Mouse (Mus musculus): ENCODE measurements around the gene Fam53a. TPM values are rescaled to one million over a fixed set of nuclear protein-coding genes. Genes with fewer than 3 reads are reported as not detected.

Gene Fam53a
- polyA plus RNA-seq, 1 experiment from 2014 or later = 53.9 TPM

DNA sequence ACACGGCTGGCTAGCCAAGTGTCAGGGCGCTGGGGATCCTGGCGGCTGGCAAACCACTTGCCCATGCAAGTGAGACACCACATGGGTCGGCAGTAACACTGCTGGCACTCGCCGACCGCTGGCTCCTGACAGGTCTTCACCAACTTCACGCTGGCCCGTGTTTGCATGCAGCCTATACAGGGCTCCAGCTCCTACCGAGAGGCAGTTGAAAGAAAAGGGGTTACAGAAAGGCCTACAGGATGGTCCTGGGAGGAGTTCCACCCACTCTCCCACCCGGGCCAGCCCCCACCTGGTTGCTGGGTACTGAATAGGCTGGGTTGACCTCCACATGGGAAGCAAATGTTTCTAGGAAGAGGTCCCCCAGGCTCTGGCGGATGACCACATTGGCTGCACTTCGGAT lies 25.0 kb upstream of the Fam53a start:
- H3K36me3 ChIP-seq = peaks cover 24% of the 10 kb centered on the region
- no peaks in the 10 kb centered on the region for H3K9me3 ChIP-seq
- H3K4me1 ChIP-seq = peaks cover 30% of the 10 kb centered on the region
- 94% methylated on average over 13 of the region's 13 CpGs for WGBS
- ATAC-seq (ENCODE audit: insufficient read depth, low FRiP score, low read depth) = no peak
- H3K27me3 ChIP-seq (replicated peaks) = no peaks in the 10 kb centered on the region
- H3K27ac ChIP-seq = no peak overlapping the region
- no peak overlapping the region for H3K4me2 ChIP-seq
- H3K4me3 ChIP-seq (replicated peaks) = no peak overlapping the region
- no peak overlapping the region for H3K9ac ChIP-seq

DNA sequence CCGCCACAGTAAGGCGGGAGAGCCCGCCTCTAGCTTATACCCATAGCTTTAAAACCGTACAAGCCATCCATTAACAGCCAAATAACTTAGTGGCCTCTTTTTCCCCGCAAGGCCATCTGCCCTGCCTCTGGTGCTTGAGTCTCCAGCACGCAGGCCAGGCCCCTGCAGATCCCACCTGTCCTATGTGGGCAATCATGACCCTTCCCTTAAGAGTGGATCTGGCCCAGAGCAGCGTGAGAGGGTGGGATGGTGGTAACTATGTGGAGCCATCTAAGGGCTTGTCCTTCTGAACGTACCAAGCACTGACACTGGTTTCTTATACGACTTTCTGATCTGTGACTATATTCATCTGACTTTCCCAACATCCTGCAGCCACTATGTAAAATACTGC lies 23.3 kb upstream of the Fam53a start:
- Histone ChIP-seq H3K9me3 (no peaks in the 10 kb centered on the region), H3K4me2 (peak overlapping the region; percentile 56), H3K4me1 (peaks cover 27% of the 10 kb centered on the region), H3K4me3 (replicated peaks) (peak overlapping the region; percentile 77), H3K36me3 (peaks cover 33% of the 10 kb centered on the region), H3K9ac (no peak overlapping the region; the same call in 1 of the 2 replicates), H3K27me3 (replicated peaks) (no peaks in the 10 kb centered on the region), H3K27ac (peak overlapping the region; percentile 74)
- WGBS = 3% methylated on average over 9 of the region's 9 CpGs
- ATAC-seq (ENCODE audit: insufficient read depth, low FRiP score, low read depth) = no peak; the same call in 1 of the 2 replicates

DNA sequence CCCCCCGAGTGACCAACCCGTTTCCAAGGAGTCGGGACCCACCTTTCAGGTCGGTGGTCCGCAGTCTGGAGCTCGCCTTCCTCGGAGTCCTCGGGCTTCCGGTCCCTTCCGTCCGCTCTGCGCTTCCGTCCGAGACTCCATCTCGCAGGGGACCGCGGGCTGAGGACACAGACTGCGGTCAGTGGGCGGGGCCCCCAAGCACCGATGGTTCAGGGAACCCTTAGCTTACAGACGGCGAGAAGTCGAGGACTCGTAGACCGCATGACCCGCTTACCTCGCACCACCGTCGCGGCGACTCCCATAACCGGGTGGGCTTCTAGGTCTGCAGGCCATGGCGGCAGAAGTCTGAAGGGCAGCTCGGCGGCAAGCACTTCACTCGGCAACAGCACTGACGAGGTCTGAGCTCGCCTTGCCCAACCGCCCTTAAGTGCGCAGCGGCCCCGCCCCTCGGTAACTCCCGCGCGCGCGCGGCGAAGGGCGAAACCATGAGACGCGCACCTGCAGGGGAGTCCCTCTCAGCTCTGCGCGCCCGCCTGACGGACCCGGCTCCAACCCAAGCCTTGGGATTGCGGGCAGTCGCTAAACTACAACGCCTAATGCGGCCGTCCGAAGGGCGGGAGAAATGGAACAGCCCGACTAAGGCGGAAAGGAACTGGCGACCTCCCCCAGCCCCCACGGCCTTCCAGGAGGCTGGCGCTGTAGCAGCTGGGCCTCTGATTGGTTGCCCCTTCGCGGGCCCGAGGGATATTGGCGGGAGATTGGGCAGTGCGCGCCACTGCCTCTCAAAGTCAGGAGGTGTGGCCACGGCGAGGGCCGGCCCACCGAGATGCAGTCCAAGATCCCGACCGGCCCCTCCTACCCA lies 22.7 kb upstream of the Fam53a start, which contains the start of gene Slbp:
Slbp (minus strand) TSS at position 654 of the 862 bp plus-strand sequence.
- Histone ChIP-seq H3K27me3 (replicated peaks) (no peaks in the 10 kb centered on the region), H3K4me1 (peaks cover 27% of the 10 kb centered on the region), H3K9ac (peak within 1 kb of the TSS; percentile 52), H3K27ac (peak within 1 kb of the TSS; percentile 97), H3K4me3 (replicated peaks) (peak within 1 kb of the TSS; percentile 77), H3K4me2 (peak within 1 kb of the TSS; percentile 56), H3K9me3 (no peaks in the 10 kb centered on the region), H3K36me3 (peaks cover 39% of the 10 kb centered on the region)
- WGBS = under 1% methylated on average over 82 of the region's 82 CpGs
- peak; percentile 95 for ATAC-seq (ENCODE audit: insufficient read depth, low FRiP score, low read depth)

- Histone ChIP-seq H3K4me2 (peak overlapping the region; percentile 56), H3K36me3 (peaks cover 45% of the 10 kb centered on the region), H3K4me3 (replicated peaks) (peak overlapping the region; percentile 77), H3K27me3 (replicated peaks) (no peaks in the 10 kb centered on the region), H3K9ac (peak overlapping the region; percentile 52), H3K9me3 (no peaks in the 10 kb centered on the region), H3K27ac (peak overlapping the region; percentile 97), H3K4me1 (peaks cover 22% of the 10 kb centered on the region)
- under 1% methylated on average over 11 of the region's 11 CpGs for WGBS
- no peak for ATAC-seq (ENCODE audit: insufficient read depth, low FRiP score, low read depth)
These were observed 22.1 kb upstream of the Fam53a start for GRCm38 (mm10) chr5:33651541-33651920.

GRCm38 (mm10) chr5:33651017-33651416 lies 21.6 kb upstream of the Fam53a start:
- Histone ChIP-seq H3K4me3 (replicated peaks) (peak overlapping the region; percentile 77), H3K9ac (peak overlapping the region; percentile 52; the same call in 1 of the 2 replicates), H3K9me3 (no peaks in the 10 kb centered on the region), H3K4me2 (peak overlapping the region; percentile 56), H3K4me1 (peaks cover 20% of the 10 kb centered on the region), H3K36me3 (peaks cover 50% of the 10 kb centered on the region), H3K27ac (peak overlapping the region; percentile 97; the same call in 1 of the 2 replicates), H3K27me3 (replicated peaks) (no peaks in the 10 kb centered on the region)
- 12% methylated on average over 2 of the region's 2 CpGs for WGBS
- ATAC-seq (ENCODE audit: insufficient read depth, low FRiP score, low read depth) = no peak

GRCm38 (mm10) chr5:33640652-33641051 lies 11.2 kb upstream of the Fam53a start:
- no peak overlapping the region for H3K27ac ChIP-seq
- no peaks in the 10 kb centered on the region for H3K4me1 ChIP-seq
- H3K9ac ChIP-seq = no peak overlapping the region
- no peaks in the 10 kb centered on the region for H3K27me3 ChIP-seq (replicated peaks)
- no peak overlapping the region for H3K4me2 ChIP-seq
- no peak for ATAC-seq (ENCODE audit: insufficient read depth, low FRiP score, low read depth)
- 33% methylated on average over 3 of the region's 3 CpGs for WGBS
- no peaks in the 10 kb centered on the region for H3K9me3 ChIP-seq
- H3K4me3 ChIP-seq (replicated peaks) = no peak overlapping the region
- peaks cover 41% of the 10 kb centered on the region for H3K36me3 ChIP-seq

- Histone ChIP-seq H3K27me3 (replicated peaks) (no peaks in the 10 kb centered on the region), H3K4me3 (replicated peaks) (no peak overlapping the region), H3K36me3 (peaks cover 34% of the 10 kb centered on the region), H3K9ac (no peak overlapping the region), H3K4me2 (no peak overlapping the region), H3K9me3 (no peaks in the 10 kb centered on the region), H3K27ac (no peak overlapping the region), H3K4me1 (no peaks in the 10 kb centered on the region)
- 51% methylated on average over 4 of the region's 4 CpGs for WGBS
- no peak for ATAC-seq (ENCODE audit: insufficient read depth, low FRiP score, low read depth)
These were observed 9.4 kb upstream of the Fam53a start for GRCm38 (mm10) chr5:33638826-33639225.

GRCm38 (mm10) chr5:33637606-33638350 lies 8.3 kb upstream of the Fam53a start:
- H3K9ac ChIP-seq = no peak overlapping the region
- H3K4me2 ChIP-seq = no peak overlapping the region
- ATAC-seq (ENCODE audit: insufficient read depth, low FRiP score, low read depth) = no peak
- WGBS = 77% methylated on average over 3 of the region's 3 CpGs
- no peaks in the 10 kb centered on the region for H3K27me3 ChIP-seq (replicated peaks)
- no peak overlapping the region for H3K27ac ChIP-seq
- peaks cover 25% of the 10 kb centered on the region for H3K36me3 ChIP-seq
- no peak overlapping the region for H3K4me3 ChIP-seq (replicated peaks)
- no peaks in the 10 kb centered on the region for H3K9me3 ChIP-seq
- no peaks in the 10 kb centered on the region for H3K4me1 ChIP-seq

GRCm38 (mm10) chr5:33635361-33635760 lies 5.9 kb upstream of the Fam53a start:
- ATAC-seq (ENCODE audit: insufficient read depth, low FRiP score, low read depth) = no peak
- no peak overlapping the region for H3K4me2 ChIP-seq
- 84% methylated on average over 3 of the region's 3 CpGs for WGBS
- H3K36me3 ChIP-seq = peaks cover 16% of the 10 kb centered on the region
- H3K9me3 ChIP-seq = no peaks in the 10 kb centered on the region
- H3K9ac ChIP-seq = no peak overlapping the region
- H3K27me3 ChIP-seq (replicated peaks) = no peaks in the 10 kb centered on the region
- H3K4me3 ChIP-seq (replicated peaks) = no peak overlapping the region
- H3K27ac ChIP-seq = no peak overlapping the region
- 0 out of 2 replicates have a peak, but pooled peaks cover 3% of the 10 kb centered on the region for H3K4me1 ChIP-seq

GRCm38 (mm10) chr5:33632526-33632925 lies 3.1 kb upstream of the Fam53a start:
- WGBS = 91% methylated on average over 1 of the region's 1 CpGs
- peaks cover 6% of the 10 kb centered on the region for H3K36me3 ChIP-seq
- no peak for ATAC-seq (ENCODE audit: insufficient read depth, low FRiP score, low read depth)

GRCm38 (mm10) chr5:33630615-33631014 lies 1.2 kb upstream of the Fam53a start:
- H3K9me3 ChIP-seq = no peaks in the 10 kb centered on the region
- peak overlapping the region; percentile 76 for H3K27ac ChIP-seq
- 0 out of 2 replicates have a peak, but pooled peaks cover 4% of the 10 kb centered on the region for H3K36me3 ChIP-seq
- H3K4me1 ChIP-seq = peaks cover 8% of the 10 kb centered on the region; the same call in 1 of the 2 replicates
- peak overlapping the region; percentile 88 for H3K4me2 ChIP-seq
- ATAC-seq (ENCODE audit: insufficient read depth, low FRiP score, low read depth) = no peak
- WGBS = 52% methylated on average over 4 of the region's 4 CpGs
- peak overlapping the region; percentile 77; the same call in 1 of the 2 replicates for H3K4me3 ChIP-seq (replicated peaks)
- H3K9ac ChIP-seq = no peak overlapping the region
- H3K27me3 ChIP-seq (replicated peaks) = no peaks in the 10 kb centered on the region

More at GRCm38 (mm10) chr5:33632526-33632925, 3.1 kb upstream of the Fam53a start:
- H3K9ac ChIP-seq = no peak overlapping the region
- no peak overlapping the region for H3K27ac ChIP-seq
- H3K4me2 ChIP-seq = no peak overlapping the region
- H3K4me3 ChIP-seq (replicated peaks) = no peak overlapping the region
- peaks cover 8% of the 10 kb centered on the region; the same call in 1 of the 2 replicates for H3K4me1 ChIP-seq
- H3K27me3 ChIP-seq (replicated peaks) = no peaks in the 10 kb centered on the region
- H3K9me3 ChIP-seq = no peaks in the 10 kb centered on the region

Measured in stomach, embryonic 15.5 days (tissue).